Mouse (Mus musculus) liver, postnatal 0 days (tissue): ENCODE results near the gene Cysltr2. TPM values are rescaled to one million over a fixed set of nuclear protein-coding genes. Genes with fewer than 3 reads are reported as not detected.

Experiments used
- ATAC-seq: fragments of 200-750 bp; cut with Nextera tagmentation; 2 replicates; pipeline ENCODE4 v1.8.0; 2017; ENCODE audit warnings: mild to moderate bottlenecking, moderate library complexity
- DNase-seq: peaks from one replicate; pipeline ENCODE4 v3.0.0-alpha.2; 2016
- H3K27ac ChIP-seq: fragments of 300-500 bp; sonication (generic); 2 replicates; pipeline ENCODE4 v1.5.1; 2014; ENCODE audit warnings: antibody characterized with exemption, moderate library complexity, mild to moderate bottlenecking, low read depth
- H3K27me3 ChIP-seq: fragments of 300-500 bp; sonication (generic); 2 replicates; pipeline ENCODE4 v1.6.1; 2014; ENCODE audit warnings: low read length, control low read depth, mixed read lengths; ENCODE audit not compliant: insufficient read depth
- H3K36me3 ChIP-seq: fragments of 300-500 bp; sonication (generic); replicated peaks from 2 replicates; pipeline ENCODE4 v1.6.1; 2014; ENCODE audit warnings: mild to moderate bottlenecking, control low read depth, low read length, moderate library complexity, mixed read lengths; ENCODE audit not compliant: insufficient read depth
- H3K4me1 ChIP-seq: fragments of 300-500 bp; sonication (generic); 2 replicates; pipeline ENCODE4 v1.6.1; 2014; ENCODE audit warnings: antibody characterized with exemption, mild to moderate bottlenecking, control low read depth; ENCODE audit not compliant: insufficient read depth
- H3K4me2 ChIP-seq: fragments of 300-500 bp; sonication (generic); 2 replicates; pipeline ENCODE4 v1.6.1; 2014; ENCODE audit warnings: low read depth, mild to moderate bottlenecking, low read length, moderate library complexity, mixed read lengths
- H3K4me3 ChIP-seq: fragments of 300-500 bp; sonication (generic); 2 replicates; pipeline ENCODE4 v1.5.1; 2014; ENCODE audit warnings: low read depth, low read length
- H3K9ac ChIP-seq: fragments of 300-500 bp; sonication (generic); replicated peaks from 2 replicates; pipeline ENCODE4 v1.6.1; 2014; ENCODE audit warnings: mild to moderate bottlenecking, moderate library complexity
- H3K9me3 ChIP-seq: fragments of 300-500 bp; sonication (generic); 2 replicates; pipeline ENCODE4 v1.6.1; 2016; ENCODE audit warnings: mild to moderate bottlenecking, control low read depth, low read length, mixed read lengths
- CTCF ChIP-seq: sonication (generic); IDR thresholded peaks from 2 replicates; pipeline ENCODE4 v1.5.1; 2016; ENCODE audit warnings: antibody characterized with exemption, low read depth
- EP300 ChIP-seq: IDR thresholded peaks from 2 replicates; pipeline ENCODE4 v1.6.1; 2016; ENCODE audit warnings: antibody characterized with exemption, low read depth, mild to moderate bottlenecking
- WGBS: fragments of 180-500 bp; shearing (Covaris S2); extraction: QIAGEN DNeasy Blood & Tissue Kit; methylation state at CpG from one replicate; pipeline ENCODE4 v1.1.7; 2014; ENCODE audit not compliant: insufficient replicate concordance; 5-methylcytosine and 5-hydroxymethylcytosine counted together
- polyA plus RNA-seq: library from polyadenylated mRNA; unstranded; fragments of >200 nt; fragmentation: Nextera tagmentation; extraction: Ambion mirVana; gene quantifications from 2 replicates; pipeline ENCODE4 v1.2.1, GENCODE M21; 2015

Cysltr2 gene
- polyA plus RNA-seq, 1 experiment from 2014 or later = 0.58 TPM

DNA sequence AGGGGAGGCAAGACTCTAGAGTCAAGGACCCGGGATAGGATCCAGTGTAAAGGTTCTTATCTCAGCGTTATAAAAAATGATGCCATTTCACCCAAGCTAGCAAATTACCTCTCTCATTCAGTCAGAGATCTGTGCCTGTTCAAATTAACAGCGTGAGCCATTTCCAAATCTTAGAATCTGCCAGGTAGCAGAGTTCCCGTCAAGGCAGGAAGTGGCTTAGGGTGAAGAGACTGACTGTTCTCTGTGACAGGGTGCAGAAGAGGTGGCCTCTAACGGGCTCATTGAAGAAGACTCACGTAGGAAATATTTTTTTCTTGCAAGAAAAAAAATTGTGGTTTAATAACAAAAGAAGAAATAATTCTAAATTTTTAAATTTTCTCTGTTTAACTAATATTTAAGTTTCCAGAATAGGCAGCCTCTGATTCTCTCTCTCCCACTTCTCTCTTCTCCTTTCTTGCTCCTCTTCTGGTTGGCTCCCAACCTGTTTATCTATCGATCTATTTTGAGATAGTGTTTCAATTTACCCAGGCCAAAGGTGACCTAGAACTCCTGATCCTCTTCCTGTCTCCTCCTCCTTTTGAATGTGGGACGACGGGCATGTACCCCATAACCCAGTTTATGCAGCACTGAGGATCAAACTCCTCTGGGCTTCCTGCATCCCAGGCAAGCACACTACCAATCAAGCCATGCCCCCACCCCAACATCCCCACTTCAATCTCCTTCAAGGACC is 3.5 kb downstream of the Cysltr2 start:
- Histone ChIP-seq H3K36me3 (no peaks in the 10 kb centered on the region), H3K4me3 (no peak overlapping the region), H3K27ac (no peak overlapping the region), H3K9ac (no peak overlapping the region), H3K27me3 (no peaks in the 10 kb centered on the region), H3K4me2 (no peak overlapping the region), H3K9me3 (no peaks in the 10 kb centered on the region), H3K4me1 (0 out of 2 replicates have a peak, but pooled peaks cover 8% of the 10 kb centered on the region)
- DNase-seq (no peak), ATAC-seq (peak; percentile 54)
- TF ChIP-seq EP300 (no peak), CTCF (no peak)
- 41% methylated on average over 9 of the region's 9 CpGs for WGBS

DNA sequence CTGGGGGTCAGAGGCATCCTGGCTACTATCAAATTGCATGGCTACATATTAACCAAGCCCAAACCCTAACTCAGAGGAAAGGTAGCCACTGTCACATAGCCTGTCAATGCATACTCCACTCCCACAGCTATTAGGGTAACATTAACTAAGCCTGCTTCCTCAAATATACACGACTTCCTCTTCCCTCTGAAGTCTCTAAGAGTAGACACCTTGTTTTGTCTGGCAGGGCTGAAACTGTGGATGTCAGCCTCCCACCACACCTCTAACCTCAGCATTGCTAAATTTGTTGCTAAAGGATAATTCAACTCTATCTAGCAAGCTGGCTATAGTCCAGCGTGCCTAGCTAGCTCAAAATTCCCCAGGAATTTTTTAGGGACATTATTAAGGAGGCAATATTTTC is 7.2 kb downstream of the Cysltr2 start:
- Histone ChIP-seq H3K4me2 (no peak overlapping the region), H3K36me3 (no peaks in the 10 kb centered on the region), H3K9me3 (no peaks in the 10 kb centered on the region), H3K27me3 (no peaks in the 10 kb centered on the region), H3K9ac (no peak overlapping the region), H3K27ac (no peak overlapping the region), H3K4me3 (no peak overlapping the region), H3K4me1 (0 out of 2 replicates have a peak, but pooled peaks cover 8% of the 10 kb centered on the region)
- 37% methylated on average over 2 of the region's 2 CpGs for WGBS
- no peak for DNase-seq
- ATAC-seq = no peak
- TF ChIP-seq EP300 = no peak
- no peak for TF ChIP-seq CTCF

DNA sequence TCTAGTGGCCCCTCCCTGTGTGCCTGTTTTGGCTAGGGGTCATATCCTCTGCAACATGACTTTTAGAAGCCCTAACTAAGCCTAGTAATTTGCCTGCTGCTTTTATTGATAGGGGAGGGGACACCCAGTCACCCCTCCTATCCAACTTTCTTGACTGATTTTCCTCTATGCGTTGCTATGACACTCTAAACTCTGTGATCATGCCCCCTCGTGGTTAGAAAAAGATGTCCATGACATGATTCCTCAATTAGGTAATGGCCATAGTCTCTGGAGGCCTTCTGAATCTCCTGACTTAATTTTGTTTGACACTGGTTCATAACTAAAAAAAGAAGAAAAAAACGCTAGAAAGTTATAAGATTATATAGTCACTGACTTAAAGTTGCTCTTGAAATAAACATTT is 15.6 kb downstream of the Cysltr2 start:
- TF ChIP-seq CTCF (0 out of 2 replicates have a peak, but pooled peaks have one; percentile 16), EP300 (no peak)
- H3K4me3 ChIP-seq = no peak overlapping the region
- H3K27me3 ChIP-seq = no peaks in the 10 kb centered on the region
- H3K4me2 ChIP-seq = no peak overlapping the region
- no peak overlapping the region for H3K9ac ChIP-seq
- WGBS = 41% methylated on average over 3 of the region's 3 CpGs
- no peaks in the 10 kb centered on the region for H3K9me3 ChIP-seq
- H3K36me3 ChIP-seq = no peaks in the 10 kb centered on the region
- DNase-seq = no peak
- no peak overlapping the region for H3K27ac ChIP-seq
- H3K4me1 ChIP-seq = no peaks in the 10 kb centered on the region
- ATAC-seq = no peak

DNA sequence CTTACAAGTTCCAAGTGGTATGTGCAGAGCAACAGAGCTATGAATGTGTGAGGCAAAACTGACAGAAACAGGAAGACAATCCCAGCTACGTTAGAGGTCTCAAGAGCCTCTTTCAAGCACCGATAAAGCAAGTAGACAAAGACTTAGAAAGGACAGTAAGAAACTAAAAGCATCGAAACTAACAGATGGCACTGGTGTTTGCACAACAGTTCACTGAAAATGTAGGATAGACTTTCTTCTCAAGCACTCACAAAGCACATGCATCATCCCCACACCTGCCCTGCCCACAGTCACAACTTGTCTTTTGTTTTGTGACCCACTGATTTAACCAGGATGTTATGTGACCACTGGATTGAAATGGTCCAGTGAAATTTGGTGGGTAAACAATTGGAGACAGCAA is 17.7 kb downstream of the Cysltr2 start:
- 77% methylated on average over 3 of the region's 3 CpGs for WGBS
- Histone ChIP-seq H3K4me1 (no peaks in the 10 kb centered on the region), H3K4me3 (no peak overlapping the region), H3K36me3 (no peaks in the 10 kb centered on the region), H3K9ac (no peak overlapping the region), H3K27me3 (no peaks in the 10 kb centered on the region), H3K9me3 (no peaks in the 10 kb centered on the region), H3K4me2 (no peak overlapping the region), H3K27ac (no peak overlapping the region)
- DNase-seq (no peak), ATAC-seq (no peak)
- TF ChIP-seq EP300 (no peak), CTCF (no peak)

DNA sequence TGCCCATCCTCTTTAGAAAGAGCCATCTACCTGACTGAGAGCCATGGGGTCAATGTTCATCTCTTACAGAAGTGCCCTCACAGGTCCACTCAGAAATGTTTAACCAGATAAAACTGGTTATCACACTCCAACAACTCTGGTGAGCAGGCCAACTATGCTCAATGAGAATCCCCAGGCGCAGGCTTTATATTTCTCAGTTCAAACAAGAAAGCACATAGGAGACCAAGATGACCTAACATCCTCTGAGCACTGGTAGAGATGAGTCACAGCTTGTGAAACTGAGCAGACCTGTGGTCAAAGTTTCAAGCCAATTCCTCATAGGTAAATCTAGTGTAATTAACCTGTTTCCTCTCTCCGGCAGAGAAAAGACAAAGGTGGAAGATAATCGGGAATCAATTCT is 31.6 kb downstream of the Cysltr2 start:
- DNase-seq (no peak), ATAC-seq (peak; percentile 59)
- Histone ChIP-seq H3K27me3 (no peaks in the 10 kb centered on the region), H3K4me3 (no peak overlapping the region), H3K9ac (no peak overlapping the region), H3K9me3 (no peaks in the 10 kb centered on the region), H3K36me3 (no peaks in the 10 kb centered on the region), H3K4me2 (no peak overlapping the region), H3K4me1 (0 out of 2 replicates have a peak, but pooled peaks cover 7% of the 10 kb centered on the region), H3K27ac (no peak overlapping the region)
- TF ChIP-seq EP300 (no peak), CTCF (no peak)
- WGBS = 69% methylated on average over 3 of the region's 3 CpGs

DNA sequence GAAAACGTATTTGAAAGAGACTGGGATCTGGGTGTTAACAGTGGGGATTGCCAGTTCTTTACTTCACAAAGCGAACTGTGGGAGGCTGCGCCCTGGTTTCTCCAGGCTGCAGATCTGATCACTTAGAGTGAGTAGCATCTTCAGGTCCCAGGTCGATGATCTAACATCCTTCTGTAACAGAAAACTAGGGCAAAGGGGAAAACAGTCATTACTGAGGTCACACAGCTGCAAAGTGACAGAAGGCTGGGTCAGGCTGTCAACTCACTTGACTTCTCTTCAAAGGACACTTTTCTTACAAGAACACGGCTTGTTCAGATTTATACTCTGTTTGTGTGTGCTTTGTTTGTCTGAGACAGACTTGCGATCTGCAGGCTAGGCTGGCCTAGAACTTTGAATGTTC is 33.5 kb downstream of the Cysltr2 start:
- no peaks in the 10 kb centered on the region for H3K36me3 ChIP-seq
- ATAC-seq (no peak), DNase-seq (no peak)
- no peak overlapping the region for H3K9ac ChIP-seq
- H3K4me2 ChIP-seq = no peak overlapping the region
- H3K9me3 ChIP-seq = no peaks in the 10 kb centered on the region
- no peak for TF ChIP-seq EP300
- TF ChIP-seq CTCF = no peak
- H3K4me3 ChIP-seq = no peak overlapping the region
- no peaks in the 10 kb centered on the region for H3K27me3 ChIP-seq
- 68% methylated on average over 6 of the region's 6 CpGs for WGBS
- H3K4me1 ChIP-seq = 0 out of 2 replicates have a peak, but pooled peaks cover 7% of the 10 kb centered on the region
- H3K27ac ChIP-seq = no peak overlapping the region
